Mouse (Mus musculus) midbrain, postnatal 0 days (tissue): ENCODE measurements around the gene Slc2a3. TPM values are rescaled to one million over a fixed set of nuclear protein-coding genes. Genes with fewer than 3 reads are reported as not detected.
"Not testable (repeated sequence)": the region's sequence is repeated elsewhere in the genome, so short reads cannot be mapped to it uniquely, and the experiment has no call there.

Source experiments
- ATAC-seq: fragments of 200-750 bp; cut with Nextera tagmentation; 2 replicates; pipeline ENCODE4 v1.8.0; 2017; ENCODE audit warnings: moderate number of reproducible peaks, mild to moderate bottlenecking, moderate TSS enrichment, moderate library complexity; ENCODE audit not compliant: low FRiP score
- DNase-seq: peaks from one replicate; pipeline ENCODE4 v3.0.0-alpha.2; 2015; ENCODE audit warnings: low spot score
- H3K27ac ChIP-seq: fragments of 300-500 bp; sonication (generic); 2 replicates; pipeline ENCODE4 v1.5.1; 2014; ENCODE audit warnings: low read depth, mild to moderate bottlenecking, low read length, mixed read lengths
- H3K27me3 ChIP-seq: fragments of 300-500 bp; sonication (generic); 2 replicates; pipeline ENCODE4 v1.6.1; 2014; ENCODE audit warnings: low read length, control low read depth, mixed read lengths; ENCODE audit not compliant: insufficient read depth
- H3K36me3 ChIP-seq: fragments of 300-500 bp; sonication (generic); 2 replicates; pipeline ENCODE4 v1.6.1; 2014; ENCODE audit warnings: low read length, control low read depth, mixed read lengths; ENCODE audit not compliant: insufficient read depth
- H3K4me1 ChIP-seq: fragments of 300-500 bp; sonication (generic); 2 replicates; pipeline ENCODE4 v1.6.1; 2014; ENCODE audit warnings: mild to moderate bottlenecking, control low read depth, antibody characterized with exemption, low read length, mixed read lengths; ENCODE audit not compliant: insufficient read depth
- H3K4me2 ChIP-seq: fragments of 300-500 bp; sonication (generic); 2 replicates; pipeline ENCODE4 v1.6.1; 2014; ENCODE audit warnings: low read depth, mild to moderate bottlenecking, low read length, mixed read lengths; ENCODE audit not compliant: poor library complexity, severe bottlenecking
- H3K4me3 ChIP-seq: fragments of 300-500 bp; sonication (generic); 2 replicates; pipeline ENCODE4 v1.5.1; 2014; ENCODE audit warnings: low read depth, mild to moderate bottlenecking, low read length, moderate library complexity
- H3K9ac ChIP-seq: fragments of 300-500 bp; sonication (generic); replicated peaks from 2 replicates; pipeline ENCODE4 v1.6.1; 2014; ENCODE audit warnings: mild to moderate bottlenecking, low read length, moderate library complexity, mixed read lengths; ENCODE audit not compliant: poor library complexity, severe bottlenecking
- H3K9me3 ChIP-seq: fragments of 300-500 bp; sonication (generic); 2 replicates; pipeline ENCODE4 v1.6.1; 2016; ENCODE audit warnings: low read length, control low read depth
- CTCF ChIP-seq: IDR thresholded peaks from 2 replicates; pipeline ENCODE4 v1.5.1; 2016; ENCODE audit warnings: antibody characterized with exemption, mild to moderate bottlenecking
- WGBS: fragments of 180-500 bp; shearing (Covaris S2); extraction: QIAGEN DNeasy Blood & Tissue Kit; methylation state at CpG from one replicate; pipeline ENCODE4 v1.1.7; 2014; 5-methylcytosine and 5-hydroxymethylcytosine counted together
- polyA plus RNA-seq: library from polyadenylated mRNA; unstranded; fragments of >200 nt; fragmentation: Nextera tagmentation; extraction: Ambion mirVana; gene quantifications from 2 replicates; pipeline ENCODE4 v1.2.1, GENCODE M21; 2015
- total RNA-seq: library from RNA; depleted of rRNA; stranded (reverse); fragments of >200 nt; gene quantifications from 2 replicates; pipeline ENCODE4 v1.2.3, GENCODE M21; 2014

The Slc2a3 gene
- total and polyA plus RNA-seq, 2 experiments from 2014 or later = 48.4 to 129 TPM

DNA sequence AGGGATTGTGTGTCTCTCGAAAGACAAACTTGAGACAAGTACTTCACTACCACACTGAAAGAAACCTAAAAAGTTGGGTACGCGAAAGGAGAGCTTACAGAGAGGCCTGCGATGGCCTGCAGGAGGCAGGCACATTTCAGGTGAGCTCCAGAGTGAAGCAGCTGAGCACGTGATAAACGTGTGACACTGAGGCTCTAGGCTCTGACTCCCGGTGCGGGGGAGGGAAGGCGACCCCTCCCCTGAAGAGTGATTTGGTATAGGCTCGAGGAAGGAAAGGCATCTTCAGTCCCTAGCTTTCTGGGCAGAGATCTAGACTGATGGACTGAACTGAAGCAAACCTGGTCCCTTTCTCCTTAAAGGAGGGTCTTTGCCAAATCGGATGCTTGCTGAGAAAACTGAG lies 58.1 kb downstream of the Slc2a3 start:
- Histone ChIP-seq H3K9me3 (no peaks in the 10 kb centered on the region), H3K27me3 (no peaks in the 10 kb centered on the region), H3K36me3 (no peaks in the 10 kb centered on the region), H3K4me3 (no peak overlapping the region), H3K4me2 (peak overlapping the region; percentile 26), H3K4me1 (0 out of 2 replicates have a peak, but pooled peaks cover 6% of the 10 kb centered on the region), H3K9ac (no peak overlapping the region), H3K27ac (no peak overlapping the region)
- TF ChIP-seq CTCF = peak; percentile 52
- DNase-seq (no peak), ATAC-seq (0 out of 2 replicates have a peak, but pooled peaks have one; percentile 48)
- 28% methylated on average over 11 of the region's 11 CpGs for WGBS

DNA sequence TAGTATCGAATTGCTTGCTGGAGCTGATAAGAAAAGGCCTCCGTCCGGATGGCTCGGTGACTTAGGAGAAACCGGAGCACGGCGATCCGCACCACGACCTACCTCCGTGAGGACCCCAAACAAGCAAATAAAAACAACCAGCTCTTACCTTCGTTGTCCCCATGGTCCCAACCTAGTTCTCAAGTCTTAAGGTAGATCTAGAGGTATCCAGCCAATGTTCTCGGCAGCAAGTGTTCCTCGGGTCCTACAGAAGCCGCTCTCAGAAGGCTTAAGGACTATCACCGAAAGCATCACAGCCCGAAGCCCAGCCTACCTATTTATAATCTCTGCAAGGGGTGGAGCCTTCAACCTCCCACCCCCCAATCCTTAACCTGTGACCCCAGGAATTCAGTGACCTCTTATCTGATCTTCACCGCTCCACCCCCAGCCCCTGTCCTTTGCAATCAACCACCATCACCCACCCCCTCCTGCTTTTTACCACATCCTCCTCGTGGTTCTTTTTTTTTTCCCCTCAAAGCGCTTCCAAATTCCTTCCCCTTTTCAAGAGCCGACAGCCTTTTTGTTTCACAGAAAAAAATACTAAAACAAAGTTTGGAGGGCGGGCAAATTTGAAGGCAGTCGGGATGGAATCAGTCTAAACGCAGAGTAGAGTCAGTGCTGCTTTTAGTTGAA lies 59.1 kb downstream of the Slc2a3 start:
- Histone ChIP-seq H3K4me1 (0 out of 2 replicates have a peak, but pooled peaks cover 6% of the 10 kb centered on the region), H3K36me3 (no peaks in the 10 kb centered on the region; the same call in 1 of the 2 replicates), H3K27me3 (no peaks in the 10 kb centered on the region), H3K4me2 (peak overlapping the region; percentile 69), H3K9me3 (no peaks in the 10 kb centered on the region), H3K27ac (peak overlapping the region; percentile 39), H3K4me3 (peak overlapping the region; percentile 63), H3K9ac (peak overlapping the region; percentile 69)
- peak; percentile 79 for DNase-seq
- peak; percentile 56; the same call in 1 of the 2 replicates for ATAC-seq
- TF ChIP-seq CTCF = no peak
- WGBS = under 1% methylated on average over 23 of the region's 23 CpGs

DNA sequence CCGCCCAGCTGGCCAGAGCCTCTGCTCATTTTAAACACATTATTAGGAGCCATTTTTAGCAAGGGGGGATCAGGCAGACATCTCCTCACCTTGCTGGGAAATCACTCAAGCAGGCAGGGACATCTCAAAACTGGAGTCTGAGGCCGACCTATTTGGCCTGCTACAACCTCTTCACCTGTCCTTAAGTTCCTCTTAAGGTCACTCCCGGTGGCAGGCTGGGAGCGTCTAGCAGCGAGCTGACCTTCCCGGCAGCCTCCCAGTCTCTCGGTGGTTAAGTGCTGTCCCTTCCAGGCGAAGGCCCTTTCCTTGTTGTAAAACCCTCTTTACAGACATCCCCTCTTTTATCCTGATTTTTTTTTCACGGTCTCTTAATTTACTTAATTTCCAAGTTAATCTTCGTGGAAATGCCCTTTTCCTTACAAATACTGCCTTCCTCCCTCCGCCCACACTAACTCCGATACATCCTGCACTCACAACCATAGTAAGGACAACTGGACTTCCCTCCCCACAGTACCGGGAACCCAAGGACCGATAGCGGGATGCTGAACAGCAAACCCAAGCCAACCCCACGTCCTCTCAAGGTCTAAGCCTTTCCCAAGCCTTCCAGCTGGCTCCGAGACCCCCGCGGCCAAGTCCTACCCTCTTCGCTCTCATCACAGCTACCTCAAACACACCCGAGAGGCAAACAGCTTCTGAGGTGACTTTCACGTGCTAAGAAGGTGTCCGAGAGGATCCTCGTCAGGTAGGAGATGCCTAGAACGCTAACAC lies 59.8 kb downstream of the Slc2a3 start:
- Histone ChIP-seq H3K27ac (peak overlapping the region; percentile 55), H3K9me3 (no peaks in the 10 kb centered on the region), H3K36me3 (peaks cover 4% of the 10 kb centered on the region), H3K4me2 (peak overlapping the region; percentile 69), H3K9ac (peak overlapping the region; percentile 69), H3K4me3 (peak overlapping the region; percentile 63), H3K4me1 (0 out of 2 replicates have a peak, but pooled peaks cover 6% of the 10 kb centered on the region), H3K27me3 (no peaks in the 10 kb centered on the region)
- ATAC-seq (no peak), DNase-seq (peak; percentile 27)
- TF ChIP-seq CTCF = no peak
- 2% methylated on average over 25 of the region's 25 CpGs for WGBS

DNA sequence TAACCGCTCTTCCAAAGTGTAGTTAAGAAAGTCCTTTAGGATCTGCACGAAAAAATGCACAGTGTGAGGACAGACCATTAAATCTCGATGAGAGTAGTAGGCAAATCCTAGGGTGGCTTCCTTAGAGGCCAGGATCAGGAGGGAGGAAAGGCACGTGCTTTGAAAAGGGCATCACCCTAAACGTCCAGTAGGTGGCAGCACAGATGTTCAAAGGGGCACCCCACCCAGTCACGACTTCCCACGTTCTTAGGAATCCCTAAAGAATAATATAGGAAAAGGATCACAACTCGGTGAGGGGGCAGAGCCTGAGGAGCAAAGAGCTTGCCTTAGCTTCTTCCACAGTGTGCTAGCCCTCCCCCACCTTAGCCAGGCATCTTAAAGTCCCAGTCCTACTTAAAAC lies 61.5 kb downstream of the Slc2a3 start:
- WGBS = 10% methylated on average over 8 of the region's 8 CpGs
- Histone ChIP-seq H3K27me3 (no peaks in the 10 kb centered on the region), H3K9me3 (no peaks in the 10 kb centered on the region), H3K9ac (no peak overlapping the region; the same call in 1 of the 2 replicates), H3K4me3 (peak overlapping the region; percentile 63), H3K4me1 (0 out of 2 replicates have a peak, but pooled peaks cover 6% of the 10 kb centered on the region), H3K27ac (no peak overlapping the region), H3K36me3 (peaks cover 14% of the 10 kb centered on the region), H3K4me2 (peak overlapping the region; percentile 69)
- TF ChIP-seq CTCF = peak; percentile 87
- peak; percentile 57 for ATAC-seq
- peak; percentile 85 for DNase-seq

DNA sequence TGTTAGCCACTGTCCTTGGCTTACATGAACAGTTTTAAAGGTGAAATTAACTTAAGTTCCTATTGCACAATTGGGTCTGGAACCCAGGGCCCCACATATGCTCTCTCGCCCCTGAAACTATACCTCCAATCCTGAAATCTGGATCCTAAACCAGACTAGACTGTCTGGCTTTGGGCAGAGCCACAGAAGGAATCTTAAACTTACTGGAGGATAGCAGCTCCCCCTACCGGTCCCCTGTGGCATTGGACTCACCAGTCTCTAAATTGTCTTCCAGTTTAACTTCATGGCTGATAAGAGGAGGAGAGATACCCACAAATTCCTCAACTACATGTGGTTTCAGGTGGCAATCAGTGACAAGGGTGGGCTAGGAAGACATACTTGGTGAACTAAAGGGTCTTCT lies 81.5 kb downstream of the Slc2a3 start:
- peak; percentile 64 for DNase-seq
- Histone ChIP-seq H3K4me1 (no peaks in the 10 kb centered on the region; the same call in 1 of the 2 replicates), H3K4me2 (no peak overlapping the region), H3K27ac (no peak overlapping the region), H3K36me3 (no peaks in the 10 kb centered on the region), H3K9me3 (no peaks in the 10 kb centered on the region), H3K9ac (no peak overlapping the region), H3K27me3 (no peaks in the 10 kb centered on the region), H3K4me3 (no peak overlapping the region)
- 22% methylated on average over 2 of the region's 2 CpGs for WGBS
- ATAC-seq = no peak
- TF ChIP-seq CTCF = peak; percentile 71

DNA sequence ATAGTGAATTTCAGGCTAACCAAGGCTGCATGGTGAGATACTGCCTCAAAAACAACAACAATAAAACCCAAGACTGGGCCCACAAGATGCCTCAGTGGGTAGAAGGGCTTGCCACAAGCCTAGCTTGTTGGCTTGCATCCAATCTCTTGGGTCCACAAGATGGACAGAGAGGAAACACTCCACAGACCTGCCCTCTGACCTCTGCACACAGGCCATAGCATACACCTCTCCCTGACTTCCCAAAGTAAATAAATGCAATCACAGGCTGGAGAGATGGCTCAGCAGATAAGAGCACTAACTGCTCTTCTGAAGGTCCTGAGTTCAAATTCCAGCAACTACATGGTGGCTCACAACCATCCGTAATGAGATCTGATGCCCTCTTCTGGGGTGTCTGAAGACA lies 83.2 kb downstream of the Slc2a3 start:
- not testable (repeated sequence) for H3K9ac ChIP-seq, H3K9me3 ChIP-seq, H3K4me3 ChIP-seq, DNase-seq, H3K27me3 ChIP-seq, ATAC-seq, H3K4me1 ChIP-seq, H3K36me3 ChIP-seq, H3K27ac ChIP-seq, H3K4me2 ChIP-seq
- 89% methylated on average over 1 of the region's 1 CpGs for WGBS
